Mouse (Mus musculus): Measurements from ENCODE around the gene Gpr50.

- TF ChIP-seq HCFC1 (IDR thresholded peaks at IDR 0.05; ENCODE audit: borderline replicate concordance, insufficient read depth, low read length) (no peak), ZNF384 (IDR thresholded peaks at IDR 0.05; ENCODE audit: low read depth, low read length) (no peak), CHD2 (IDR thresholded peaks at IDR 0.05; ENCODE audit: low read depth, low read length) (no peak)
Measured at GRCm38 (mm10) chrX:71631130-71631529, 32.3 kb upstream of the Gpr50 start.

All from ES-E14 (cell line).